ENCODE assay signal across 12 mouse cellular contexts in genomic region chr2:77174313-77174712, GRCm38 (mm10). TPM values are rescaled to one million over a fixed set of nuclear protein-coding genes. Genes with fewer than 3 reads are reported as not detected.
DNase-seq lines count a peak whose midpoint lies in the region; ATAC-seq lines count a peak whose summit lies in the region.
"Had no signal": no experiment of that assay in that cellular context is flagged by ENCODE, and none has a peak within 500 bp of the region (broad histone marks: within the 10 kb centered on the region; RNA-seq: fewer than 3 reads in every experiment).

No protein-coding gene starts in this region.

- WGBS in midbrain, embryonic 11.5 days, result 66% methylated on average over 2 of the region's 2 CpGs
- WGBS in midbrain, embryonic 14.5 days, result 58% methylated on average over 2 of the region's 2 CpGs

- DNase-seq in gastrocnemius, adult 18-20 months (ENCODE audit: low spot score), result peak; percentile 39
- no peak for DNase-seq in gastrocnemius, postnatal 10 days
- peak; percentile 77 for DNase-seq in midbrain, embryonic 11.5 days (ENCODE audit: low spot score, missing footprints)
- no peak for DNase-seq in midbrain, embryonic 14.5 days
- peak; percentile 65 for DNase-seq in kidney, postnatal 14 days
- DNase-seq in urinary bladder, postnatal 4 days (ENCODE audit: low spot score in 2 of 2), result no peak
- no peak for DNase-seq in thymus, postnatal 36 days
- DNase-seq in thymus, adult 18-20 months, result no peak
- DNase-seq: cerebellum, adult 11-12 months; embryo, embryonic 11 days had no signal

- H3K9ac ChIP-seq in midbrain, embryonic 11.5 days (ENCODE audit: low read length), result no peak overlapping the region
- no peak overlapping the region for H3K9ac ChIP-seq in midbrain, embryonic 14.5 days (replicated peaks; ENCODE audit: low read length)
- H3K9ac ChIP-seq: forebrain, embryonic 12.5 days had no signal

- ATAC-seq in midbrain, embryonic 11.5 days (ENCODE audit: low FRiP score), result no peak
- no peak for ATAC-seq in midbrain, embryonic 14.5 days (ENCODE audit: low FRiP score, low TSS enrichment)

- H3K27me3 ChIP-seq in midbrain, embryonic 11.5 days (ENCODE audit: control insufficient read depth, insufficient read depth, low read length), result no peaks in the 10 kb centered on the region
- H3K27me3 ChIP-seq in midbrain, embryonic 14.5 days (ENCODE audit: control insufficient read depth, insufficient read depth, low read length), result no peaks in the 10 kb centered on the region
- H3K27me3 ChIP-seq: forebrain, embryonic 12.5 days had no signal

- no peaks in the 10 kb centered on the region for H3K36me3 ChIP-seq in midbrain, embryonic 11.5 days (ENCODE audit: control insufficient read depth, insufficient read depth, low read length)
- H3K36me3 ChIP-seq in midbrain, embryonic 14.5 days (ENCODE audit: control insufficient read depth, insufficient read depth, low read length), result no peaks in the 10 kb centered on the region
- H3K36me3 ChIP-seq: forebrain, embryonic 12.5 days had no signal

- no peak overlapping the region for H3K27ac ChIP-seq in midbrain, embryonic 11.5 days (ENCODE audit: low read depth, low read length)
- no peak overlapping the region for H3K27ac ChIP-seq in midbrain, embryonic 14.5 days (replicated peaks; ENCODE audit: low read depth, low read length)
- H3K27ac ChIP-seq: forebrain, embryonic 12.5 days had no signal

- peaks cover 26% of the 10 kb centered on the region for H3K4me1 ChIP-seq in midbrain, embryonic 11.5 days (ENCODE audit: control insufficient read depth, insufficient read depth, low read length)
- peaks cover 26% of the 10 kb centered on the region for H3K4me1 ChIP-seq in midbrain, embryonic 14.5 days (ENCODE audit: control insufficient read depth, insufficient read depth, low read length)

- no peak overlapping the region for H3K4me3 ChIP-seq in midbrain, embryonic 11.5 days (ENCODE audit: low read depth, low read length)
- no peak overlapping the region for H3K4me3 ChIP-seq in midbrain, embryonic 14.5 days (replicated peaks; ENCODE audit: low read depth, low read length)
- H3K4me3 ChIP-seq: forebrain, embryonic 12.5 days had no signal

- H3K9me3 ChIP-seq in midbrain, embryonic 11.5 days (ENCODE audit: control insufficient read depth, low read length), result no peaks in the 10 kb centered on the region
- H3K9me3 ChIP-seq in midbrain, embryonic 14.5 days (ENCODE audit: control insufficient read depth, low read length), result no peaks in the 10 kb centered on the region
- H3K9me3 ChIP-seq: forebrain, embryonic 12.5 days had no signal

- H3K4me2 ChIP-seq in midbrain, embryonic 11.5 days, result no peak overlapping the region
- H3K4me2 ChIP-seq in midbrain, embryonic 14.5 days (ENCODE audit: low read length), result no peak overlapping the region
- H3K4me2 ChIP-seq: forebrain, embryonic 12.5 days had no signal

RNA-seq across cellular contexts. Expression of gene Ccdc141, which starts 3.9 kb away (rescaled TPM):
- total RNA-seq in gastrocnemius, adult 18-20 months (2021), result 1 to 10 TPM; 4.2 to 5.1 TPM
- 10 to 100 TPM; 65.1 to 71.3 TPM for total RNA-seq in gastrocnemius, postnatal 10 days (2021)
- polyA plus RNA-seq in midbrain, embryonic 11.5 days (2014; fragmentation: Nextera tagmentation; extraction: Ambion mirVana), result 2.5 and 4.4 TPM in 2 replicates
- polyA plus RNA-seq in midbrain, embryonic 14.5 days (2014; fragmentation: Nextera tagmentation; extraction: Ambion mirVana), result 4.9 and 6.9 TPM in 2 replicates
- total RNA-seq: granulocyte monocyte progenitor cell, adult 5-6 weeks had no signal

Comparison
In these comparisons a context has a peak if more than half of its experiments do, and no peak if none do; other contexts are left out.
1. DNase-seq: peak in gastrocnemius, adult 18-20 months (single experiment), midbrain, embryonic 11.5 days (single experiment) and kidney, postnatal 14 days (single experiment); none in gastrocnemius, postnatal 10 days (single experiment), midbrain, embryonic 14.5 days (single experiment), urinary bladder, postnatal 4 days (0 of 2), thymus, postnatal 36 days (0 of 2) and thymus, adult 18-20 months (0 of 2).
2. RNA of gene Ccdc141, which starts 3.9 kb away (total RNA-seq): 65.1 to 71.3 TPM in gastrocnemius, postnatal 10 days; 4.2 to 5.1 TPM in gastrocnemius, adult 18-20 months; every median in the first group is over 10 times any median in the second.